Mouse (Mus musculus): ENCODE results near the gene Gm42957.

DNA sequence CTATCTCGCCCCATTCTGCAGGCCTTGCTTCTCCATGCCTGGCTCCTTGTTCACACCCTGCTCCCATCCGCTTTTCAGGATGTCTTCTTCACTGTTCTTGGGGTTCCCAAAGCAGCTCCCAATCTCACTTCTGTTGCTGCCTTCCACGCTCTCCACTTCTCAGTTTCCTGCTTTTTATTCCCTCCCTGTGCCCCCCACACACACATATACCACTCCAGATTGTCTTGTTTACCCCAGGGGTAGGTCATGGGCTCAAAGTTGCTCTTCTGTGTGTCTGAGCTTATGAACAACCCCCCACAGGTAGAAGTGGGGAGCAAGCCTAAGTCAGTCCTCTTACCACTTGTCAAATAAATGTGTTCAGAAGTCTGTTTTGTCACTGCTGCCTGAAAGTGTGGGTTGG is 35.9 kb upstream of the Gm42957 start:
- no peak for TF ChIP-seq POLR2A (IDR thresholded peaks at IDR 0.05; ENCODE audit: control insufficient read depth, low read depth, low read length)
- no peak for TF ChIP-seq CTCF (IDR thresholded peaks at IDR 0.05; ENCODE audit: control insufficient read depth, insufficient read depth, insufficient replicate concordance, low read depth, low read length)

All from testis, adult 2 months (tissue).